Mouse (Mus musculus): ENCODE measurements at regions not wholly inside any gene's neighbourhood (a gene's known extent, or its start where the extent isn't known, plus 50 kb on each side); places are given as distances from the start of the nearest gene placed in this dataset.

DNA sequence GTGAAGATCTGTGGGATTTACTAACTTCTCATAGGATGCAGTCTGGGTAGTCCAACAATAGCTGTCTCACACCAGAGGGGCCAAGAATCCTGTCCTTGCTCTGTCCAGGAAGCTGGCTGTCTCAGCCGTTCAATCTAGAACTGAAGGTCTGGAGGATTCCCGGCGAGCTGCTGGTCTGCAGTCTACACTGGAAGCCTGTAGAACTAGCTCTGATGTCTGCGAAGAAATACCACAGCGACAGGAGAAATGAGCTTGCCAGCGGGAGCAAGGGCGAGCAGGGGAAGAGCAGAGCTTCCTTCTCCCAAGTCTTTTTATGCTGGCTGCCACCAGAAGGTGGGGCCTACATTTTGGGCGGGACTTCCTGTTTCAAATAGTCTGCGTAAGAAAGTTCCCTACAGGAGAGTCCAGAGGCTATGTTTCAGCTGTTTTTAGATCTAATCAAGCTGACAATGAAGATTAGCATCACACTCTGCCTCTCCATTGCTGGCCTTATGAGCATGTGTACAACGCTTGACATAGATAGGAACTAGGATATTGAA is 111.9 kb upstream of the Eef2kmt start:
- TF ChIP-seq CTCF (IDR thresholded peaks at IDR 0.05; ENCODE audit: low read depth) (no peak), EP300 (optimal IDR thresholded peaks at IDR 0.05) (no peak)

Measured in stomach, postnatal 0 days (tissue).